Mouse (Mus musculus): Measurements from ENCODE around the gene Magi1.
A peak's percentile ranks its signal among the peaks of the same experiment; 100 is the strongest.

The Magi1 gene

GRCm38 (mm10) chr6:94201940-94202339 is 81.8 kb downstream of the Magi1 start:
- DNase-seq (ENCODE audit: low spot score in 2 of 2), result no peak

GRCm38 (mm10) chr6:94200910-94201309 is 82.8 kb downstream of the Magi1 start:
- no peak for DNase-seq (ENCODE audit: low spot score in 2 of 2)

- DNase-seq (ENCODE audit: low spot score in 2 of 2), result no peak
These were observed 84.0 kb downstream of the Magi1 start for GRCm38 (mm10) chr6:94199696-94200095.

GRCm38 (mm10) chr6:94197831-94198230 is 85.9 kb downstream of the Magi1 start:
- no peak for DNase-seq (ENCODE audit: low spot score in 2 of 2)

GRCm38 (mm10) chr6:94195303-94195911 is 88.3 kb downstream of the Magi1 start:
- no peak for DNase-seq (ENCODE audit: low spot score in 2 of 2)

- no peak for DNase-seq (ENCODE audit: low spot score in 2 of 2)
These were observed 92.9 kb downstream of the Magi1 start for GRCm38 (mm10) chr6:94190830-94191229.

GRCm38 (mm10) chr6:94189379-94189778 is 94.3 kb downstream of the Magi1 start:
- DNase-seq (ENCODE audit: low spot score in 2 of 2), result no peak

GRCm38 (mm10) chr6:94186628-94187319 is 96.9 kb downstream of the Magi1 start:
- no peak for DNase-seq (ENCODE audit: low spot score in 2 of 2)

- peak in 1 of 2 experiments; percentile 5 for DNase-seq (ENCODE audit: low spot score in 2 of 2)
These were observed 99.4 kb downstream of the Magi1 start for GRCm38 (mm10) chr6:94184268-94184667.

GRCm38 (mm10) chr6:94183354-94183851 is 100.3 kb downstream of the Magi1 start:
- DNase-seq (ENCODE audit: low spot score in 2 of 2), result no peak

- no peak for DNase-seq (ENCODE audit: low spot score in 2 of 2)
These were observed 102.0 kb downstream of the Magi1 start for GRCm38 (mm10) chr6:94181673-94182255.

GRCm38 (mm10) chr6:94180331-94181150 is 103.2 kb downstream of the Magi1 start:
- DNase-seq (ENCODE audit: low spot score in 2 of 2), result no peak

- no peak for DNase-seq (ENCODE audit: low spot score in 2 of 2)
These were observed 106.2 kb downstream of the Magi1 start for GRCm38 (mm10) chr6:94177559-94177958.

GRCm38 (mm10) chr6:94176705-94177104 is 107.0 kb downstream of the Magi1 start:
- DNase-seq (ENCODE audit: low spot score in 2 of 2), result no peak

GRCm38 (mm10) chr6:94171250-94171649 is 112.5 kb downstream of the Magi1 start:
- no peak for DNase-seq (ENCODE audit: low spot score in 2 of 2)

- no peak for DNase-seq (ENCODE audit: low spot score in 2 of 2)
These were observed 114.0 kb downstream of the Magi1 start for GRCm38 (mm10) chr6:94169581-94170194.

GRCm38 (mm10) chr6:94165951-94166350 is 117.8 kb downstream of the Magi1 start:
- no peak for DNase-seq (ENCODE audit: low spot score in 2 of 2)

- DNase-seq (ENCODE audit: low spot score in 2 of 2), result no peak
These were observed 118.8 kb downstream of the Magi1 start for GRCm38 (mm10) chr6:94164753-94165536.

- no peak for DNase-seq (ENCODE audit: low spot score in 2 of 2)
These were observed 120.3 kb downstream of the Magi1 start for GRCm38 (mm10) chr6:94163325-94163995.

- no peak for DNase-seq (ENCODE audit: low spot score in 2 of 2)
These were observed 120.8 kb downstream of the Magi1 start for GRCm38 (mm10) chr6:94162918-94163317.
